In the genomic region with DNA sequence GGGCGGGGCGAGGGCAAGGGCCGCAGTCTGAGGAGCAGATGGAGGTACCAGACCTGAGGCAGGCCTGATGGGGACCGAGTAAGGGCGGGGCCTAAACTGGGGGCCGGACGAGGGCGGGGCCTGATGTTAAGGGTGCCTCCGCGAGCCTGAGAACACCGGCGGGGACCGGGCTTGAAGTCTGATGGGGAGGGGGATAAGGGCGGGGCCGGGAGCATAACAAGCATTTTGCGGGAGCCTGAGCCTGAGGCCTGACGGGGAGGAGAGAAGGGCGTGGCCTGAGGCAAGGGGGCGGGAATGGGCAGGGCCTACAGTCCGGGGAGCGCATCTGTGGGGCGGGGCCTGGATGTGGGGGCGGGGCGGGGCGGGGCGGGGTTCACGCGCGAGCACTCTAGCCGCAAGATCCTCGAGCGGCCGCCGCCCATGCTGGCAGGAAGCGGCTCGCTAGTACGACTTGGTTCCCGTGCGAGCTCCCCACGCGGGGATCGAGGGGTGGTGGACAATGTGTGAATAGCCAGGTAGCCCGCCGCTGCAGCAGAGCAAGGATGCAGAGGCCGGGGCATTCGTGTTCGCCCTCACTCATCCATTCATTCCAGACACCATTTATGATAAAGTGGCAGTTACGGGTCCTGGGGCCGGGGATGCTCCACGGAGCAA, we compare ENCODE assay signal across 8 mouse cellular contexts. TPM values are rescaled to one million over a fixed set of nuclear protein-coding genes. Genes with fewer than 3 reads are reported as not detected.
DNase-seq lines count a peak whose midpoint lies in the region; ATAC-seq and TF ChIP-seq lines count a peak whose summit lies in the region.

No protein-coding gene starts in this region.

- peak overlapping the region; percentile 84 for H3K9ac ChIP-seq in forebrain, embryonic 14.5 days (ENCODE audit: low read length)
- peak overlapping the region; percentile 26; the same call in 1 of the 2 replicates for H3K9ac ChIP-seq in liver, postnatal 0 days (replicated peaks)
- peak overlapping the region; percentile 65 for H3K9ac ChIP-seq in neural tube, embryonic 13.5 days

- H3K9me3 ChIP-seq in forebrain, embryonic 14.5 days (replicated peaks; ENCODE audit: control insufficient read depth, low read length) = no peaks in the 10 kb centered on the region
- no peaks in the 10 kb centered on the region for H3K9me3 ChIP-seq in liver, postnatal 0 days (ENCODE audit: low read length)
- no peaks in the 10 kb centered on the region for H3K9me3 ChIP-seq in neural tube, embryonic 13.5 days

- peaks cover 9% of the 10 kb centered on the region for H3K4me1 ChIP-seq in forebrain, embryonic 14.5 days (ENCODE audit: control insufficient read depth, insufficient read depth, low read length)
- H3K4me1 ChIP-seq in liver, postnatal 0 days (ENCODE audit: insufficient read depth) = peaks cover 41% of the 10 kb centered on the region
- peaks cover 32% of the 10 kb centered on the region for H3K4me1 ChIP-seq in neural tube, embryonic 13.5 days (replicated peaks)

- peak overlapping the region; percentile 86; the same call in 1 of the 2 replicates for H3K27ac ChIP-seq in forebrain, embryonic 14.5 days (ENCODE audit: low read depth, low read length)
- peak overlapping the region; percentile 91 for H3K27ac ChIP-seq in liver, postnatal 0 days (ENCODE audit: low read depth)
- H3K27ac ChIP-seq in neural tube, embryonic 13.5 days (replicated peaks) = peak overlapping the region; percentile 92

- H3K4me3 ChIP-seq in forebrain, embryonic 14.5 days (ENCODE audit: low read depth, low read length) = peak overlapping the region; percentile 76
- H3K4me3 ChIP-seq in liver, postnatal 0 days (ENCODE audit: low read depth, low read length) = peak overlapping the region; percentile 69
- peak overlapping the region; percentile 80 for H3K4me3 ChIP-seq in neural tube, embryonic 13.5 days

- H3K4me2 ChIP-seq in forebrain, embryonic 14.5 days (ENCODE audit: low read length) = peak overlapping the region; percentile 58
- H3K4me2 ChIP-seq in liver, postnatal 0 days (ENCODE audit: low read depth, low read length) = peak overlapping the region; percentile 80
- peak overlapping the region; percentile 65 for H3K4me2 ChIP-seq in neural tube, embryonic 13.5 days

- peak; percentile 99 for DNase-seq in ES-CJ7 (ENCODE audit: low read depth, low spot score)
- peak; percentile 97 for DNase-seq in cerebellum, adult 11 months
- DNase-seq in forebrain, embryonic 14.5 days (ENCODE audit: low spot score) = peak; percentile 98
- peak; percentile 91 for DNase-seq in heart, postnatal 14 days
- peak; percentile 93 for DNase-seq in layer of hippocampus, adult 11-12 months (ENCODE audit: low spot score)
- DNase-seq in liver, postnatal 0 days = peak; percentile 95
- DNase-seq in telencephalon, adult 2 months (ENCODE audit: low read depth, low spot score) = peak; percentile 91

- WGBS in forebrain, embryonic 14.5 days = 2% methylated on average over 37 of the region's 50 CpGs
- WGBS in liver, postnatal 0 days (ENCODE audit: insufficient replicate concordance) = under 1% methylated on average over 36 of the region's 50 CpGs
- WGBS in neural tube, embryonic 13.5 days = 1% methylated on average over 46 of the region's 50 CpGs

- peak; percentile 96 for ATAC-seq in forebrain, embryonic 14.5 days
- ATAC-seq in liver, postnatal 0 days = peak; percentile 93
- peak; percentile 97 for ATAC-seq in neural tube, embryonic 13.5 days (ENCODE audit: low read depth)

- 0 out of 2 replicates have a peak, but pooled peaks have one; percentile 4 for TF ChIP-seq CTCF in liver, postnatal 0 days (IDR thresholded peaks at IDR 0.05; ENCODE audit: low read depth)

- no peaks in the 10 kb centered on the region for H3K36me3 ChIP-seq in forebrain, embryonic 14.5 days (ENCODE audit: control insufficient read depth, insufficient read depth, low read length)
- H3K36me3 ChIP-seq in liver, postnatal 0 days (replicated peaks; ENCODE audit: insufficient read depth, low read length) = no peaks in the 10 kb centered on the region
- no peaks in the 10 kb centered on the region for H3K36me3 ChIP-seq in neural tube, embryonic 13.5 days

- intact Hi-C loops in heart, postnatal 14 days (cut with DNase I) = loop anchor here (5.0 kb wide), 1 partner anchor 33 kb away; no protein-coding TSS in a partner anchor

- TF ChIP-seq EP300 in liver, postnatal 0 days (IDR thresholded peaks at IDR 0.05; ENCODE audit: low read depth) = no peak

- H3K27me3 ChIP-seq in forebrain, embryonic 14.5 days (replicated peaks; ENCODE audit: control insufficient read depth, insufficient read depth, low read length) = 0 out of 2 replicates have a peak, but pooled peaks cover 4% of the 10 kb centered on the region
- peaks cover 11% of the 10 kb centered on the region; the same call in 1 of the 2 replicates for H3K27me3 ChIP-seq in liver, postnatal 0 days (ENCODE audit: insufficient read depth, low read length)
- H3K27me3 ChIP-seq in neural tube, embryonic 13.5 days = peaks cover 12% of the 10 kb centered on the region

RNA-seq across cellular contexts. Expression of a gene that starts 0.4 kb away (rescaled TPM):
- polyA plus RNA-seq in forebrain, embryonic 14.5 days (2014; fragmentation: Nextera tagmentation; extraction: Ambion mirVana) = 10.9 and 12.0 TPM in 2 replicates
- 10 to 100 TPM; 18.5 to 19.8 TPM for total RNA-seq in heart, postnatal 14 days (2021)
- 3.2 and 4.2 TPM in 2 replicates for polyA plus RNA-seq in liver, postnatal 0 days (2015; fragmentation: Nextera tagmentation; extraction: Ambion mirVana)
- polyA plus RNA-seq in neural tube, embryonic 13.5 days (2015; fragmentation: Nextera tagmentation; extraction: Ambion mirVana) = 21.6 and 22.2 TPM in 2 replicates

Comparison
In these comparisons a context has a peak if more than half of its experiments do, and no peak if none do; other contexts are left out.
1. Peak in every context shown above with its lines: DNase-seq, ATAC-seq, H3K4me3 ChIP-seq and H3K27ac ChIP-seq.
2. H3K9ac ChIP-seq: peak in every context shown above with its lines; median percentile 84 in forebrain, embryonic 14.5 days; 65 in neural tube, embryonic 13.5 days; 26 in liver, postnatal 0 days.